Mouse (Mus musculus) C2C12 (cell line): ENCODE data around the gene Kirrel3.

ENCODE experiments used
- CTCF ChIP-seq: IDR thresholded peaks from one replicate; pipeline ENCODE4 v1.5.1; 2011; ENCODE audit not compliant: control insufficient read depth, insufficient read depth, insufficient read length
- MAX ChIP-seq: IDR thresholded peaks from one replicate; pipeline ENCODE4 v1.6.1; 2011; ENCODE audit warnings: mild to moderate bottlenecking, control low read depth
- MYOD1 ChIP-seq: IDR thresholded peaks from one replicate; pipeline ENCODE4 v1.6.1; 2011; ENCODE audit warnings: low read depth; ENCODE audit not compliant: control insufficient read depth, insufficient read length
- MYOG ChIP-seq: IDR thresholded peaks from one replicate; pipeline ENCODE4 v1.6.1; 2011; ENCODE audit not compliant: control insufficient read depth, insufficient read length; ENCODE audit errors: extremely low read depth

- TF ChIP-seq MYOG (no peak), MAX (no peak), CTCF (no peak), MYOD1 (no peak)
Measured at GRCm38 (mm10) chr9:34612886-34613769, 127.4 kb downstream of the Kirrel3 start.
